10 mouse cellular contexts compared by ENCODE assay signal in the genomic region with DNA sequence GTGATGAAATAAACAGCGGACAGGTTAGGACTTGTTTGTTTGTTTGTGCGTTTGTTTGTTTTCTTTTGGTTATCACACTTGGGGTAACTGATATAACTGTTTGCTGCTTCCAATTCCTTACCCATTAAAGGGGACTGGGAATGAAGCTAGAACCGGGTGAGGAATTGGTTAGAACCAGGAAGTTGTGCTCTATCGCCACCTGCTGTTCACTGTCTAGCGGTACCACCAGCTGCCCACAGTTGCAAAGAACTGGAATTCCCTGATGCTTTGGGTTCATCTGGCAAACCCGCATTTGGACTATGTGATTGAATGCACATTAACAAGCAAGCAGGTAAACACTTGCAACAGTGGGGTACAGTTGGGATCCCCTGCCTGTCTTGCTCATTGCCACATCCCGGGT. TPM values are rescaled to one million over a fixed set of nuclear protein-coding genes. Genes with fewer than 3 reads are reported as not detected.
DNase-seq lines count a peak whose midpoint lies in the region; TF ChIP-seq lines count a peak whose summit lies in the region.
"Had no signal": no experiment of that assay in that cellular context is flagged by ENCODE, and none has a peak within 500 bp of the region (broad histone marks: within the 10 kb centered on the region; RNA-seq: fewer than 3 reads in every experiment).

No protein-coding gene starts in this region.

- no peak overlapping the region for H3K27ac ChIP-seq in thymus, adult 2 months (ENCODE audit: control insufficient read depth, insufficient read depth, low read length)
- no peak overlapping the region for H3K27ac ChIP-seq in embryonic fibroblast, embryonic 13.5 days (ENCODE audit: insufficient read depth, low read length)
- H3K27ac ChIP-seq: hindbrain, embryonic 15.5 days; stomach, embryonic 15.5 days had no signal

- no peak for TF ChIP-seq POLR2A in thymus, adult 2 months (IDR thresholded peaks at IDR 0.05; ENCODE audit: control insufficient read depth, extremely low read depth, insufficient read depth, low read length, poor library complexity)
- TF ChIP-seq POLR2A in embryonic fibroblast, embryonic 13.5 days (IDR thresholded peaks at IDR 0.05; ENCODE audit: low read depth, low read length), result no peak

- no peaks in the 10 kb centered on the region for H3K27me3 ChIP-seq in thymus, adult 2 months (ENCODE audit: control insufficient read depth, insufficient read depth, low read length)
- H3K27me3 ChIP-seq: hindbrain, embryonic 15.5 days; stomach, embryonic 15.5 days had no signal

- no peak; the same call in 1 of the 2 replicates for TF ChIP-seq CTCF in thymus, adult 2 months (IDR thresholded peaks at IDR 0.05; ENCODE audit: borderline replicate concordance, control insufficient read depth, extremely low read depth, insufficient read depth, low read length, poor library complexity)
- peak; percentile 84; the same call in 1 of the 2 replicates for TF ChIP-seq CTCF in embryonic fibroblast, embryonic 13.5 days (IDR thresholded peaks at IDR 0.05; ENCODE audit: borderline replicate concordance, insufficient read depth, low read length)

- intact Hi-C loops in left cerebral cortex, postnatal 14 days (cut with DNase I), result loop anchor here (2.0 kb wide), 1 partner anchor 72 kb away; no protein-coding TSS in a partner anchor

- peaks cover 11% of the 10 kb centered on the region for H3K4me1 ChIP-seq in thymus, adult 2 months (replicated peaks; ENCODE audit: control insufficient read depth, insufficient read depth, low read length)
- H3K4me1 ChIP-seq in embryonic fibroblast, embryonic 13.5 days (ENCODE audit: control insufficient read depth, insufficient read depth, low read length), result no peaks in the 10 kb centered on the region
- H3K4me1 ChIP-seq: hindbrain, embryonic 15.5 days; stomach, embryonic 15.5 days had no signal

- peak; percentile 61 for DNase-seq in thymus, adult 2 months
- DNase-seq in thymus, adult 18-20 months, result no peak
- peak; percentile 77 for DNase-seq in adrenal gland, postnatal 14 days
- peak; percentile 81 for DNase-seq in heart, postnatal 4 days
- peak; percentile 74 to 83 for DNase-seq in left cerebral cortex, postnatal 14 days (ENCODE audit: low spot score in 2 of 2)
- peak; percentile 27 to 54 for DNase-seq in natural killer cell, adult 2 months (ENCODE audit: low spot score in 2 of 2)
- DNase-seq in c-Kit-positive CD71-positive TER-119-positive erythroid progenitor cells, embryonic 14.5 days (ENCODE audit: low spot score), result no peak

- no peak overlapping the region for H3K4me3 ChIP-seq in thymus, adult 2 months (ENCODE audit: control insufficient read depth, insufficient read depth, low read length)
- H3K4me3 ChIP-seq in embryonic fibroblast, embryonic 13.5 days (ENCODE audit: insufficient read depth, low read length), result no peak overlapping the region
- H3K4me3 ChIP-seq: hindbrain, embryonic 15.5 days; stomach, embryonic 15.5 days had no signal

- 27% methylated on average over 7 of the region's 7 CpGs for WGBS in thymus, adult 2 months

- H3K36me3 ChIP-seq in thymus, adult 2 months (ENCODE audit: control insufficient read depth, insufficient read depth, low read length), result no peaks in the 10 kb centered on the region
- H3K36me3 ChIP-seq: hindbrain, embryonic 15.5 days; stomach, embryonic 15.5 days had no signal

RNA-seq across cellular contexts. Expression of a gene that starts 6.8 kb away (rescaled TPM):
- 19.2 and 21.0 TPM in 2 replicates for polyA plus RNA-seq in thymus, adult 2 months (2012; rRNA removed)
- total RNA-seq in adrenal gland, postnatal 14 days (2021), result 0.41 TPM in 1 of 2 replicates, not detected in the other
- polyA plus RNA-seq in embryonic fibroblast, embryonic 13.5 days (2011; ENCODE audit: insufficient read length, low read depth, missing spikeins), result not detected in 2 replicates
- total RNA-seq in heart, postnatal 4 days (2021), result not detected
- not detected for total RNA-seq in left cerebral cortex, postnatal 14 days (2021)
- polyA plus RNA-seq: hindbrain, embryonic 15.5 days had no signal

RNA-seq across cellular contexts. Expression of a gene that starts 11.5 kb away (rescaled TPM):
- 67.8 and 79.9 TPM in 2 replicates for polyA plus RNA-seq in thymus, adult 2 months (2012; rRNA removed)
- total RNA-seq in adrenal gland, postnatal 14 days (2021), result 21.6 and 22.6 TPM in 2 replicates
- polyA plus RNA-seq in embryonic fibroblast, embryonic 13.5 days (2011; ENCODE audit: insufficient read length, low read depth, missing spikeins), result 16.5 and 17.1 TPM in 2 replicates
- 1 to 10 TPM; 8.3 to 8.8 TPM for total RNA-seq in heart, postnatal 4 days (2021)
- 10 to 100 TPM; 24.2 to 27.0 TPM for total RNA-seq in left cerebral cortex, postnatal 14 days (2021)

RNA-seq across cellular contexts. Expression of a gene that starts 28.8 kb away (rescaled TPM):
- polyA plus RNA-seq in thymus, adult 2 months (2012; rRNA removed), result 5,416 and 5,545 TPM in 2 replicates
- total RNA-seq in adrenal gland, postnatal 14 days (2021), result 729 and 883 TPM in 2 replicates
- 2,453 and 2,643 TPM in 2 replicates for polyA plus RNA-seq in embryonic fibroblast, embryonic 13.5 days (2011; ENCODE audit: insufficient read length, low read depth, missing spikeins)
- 100 to 1,000 TPM; 837 to 845 TPM for total RNA-seq in heart, postnatal 4 days (2021)
- 100 to 1,000 TPM; 505 to 517 TPM for total RNA-seq in left cerebral cortex, postnatal 14 days (2021)

RNA-seq across cellular contexts. Expression of a gene that starts 29.0 kb away (rescaled TPM):
- 5.1 and 7.5 TPM in 2 replicates for polyA plus RNA-seq in thymus, adult 2 months (2012; rRNA removed)
- 2.4 and 3.8 TPM in 2 replicates for total RNA-seq in adrenal gland, postnatal 14 days (2021)
- polyA plus RNA-seq in embryonic fibroblast, embryonic 13.5 days (2011; ENCODE audit: insufficient read length, low read depth, missing spikeins), result 0.13 and 2.9 TPM in 2 replicates
- 1 to 10 TPM; 4.8 to 6.5 TPM for total RNA-seq in heart, postnatal 4 days (2021)
- 10 to 100 TPM; 34.9 to 36.7 TPM for total RNA-seq in left cerebral cortex, postnatal 14 days (2021)

RNA-seq across cellular contexts. Expression of a gene that starts 50.8 kb away (rescaled TPM):
- polyA plus RNA-seq in thymus, adult 2 months (2012; rRNA removed), result 0.48 TPM in 1 of 2 replicates, not detected in the other
- total RNA-seq in adrenal gland, postnatal 14 days (2021), result 0.15 TPM in 1 of 2 replicates, not detected in the other
- polyA plus RNA-seq in embryonic fibroblast, embryonic 13.5 days (2011; ENCODE audit: insufficient read length, low read depth, missing spikeins), result not detected in 2 replicates
- total RNA-seq in heart, postnatal 4 days (2021), result not detected
- total RNA-seq in left cerebral cortex, postnatal 14 days (2021), result 100 to 1,000 TPM; 128 to 224 TPM

Comparison
In these comparisons a context has a peak if more than half of its experiments do, and no peak if none do; other contexts are left out.
1. DNase-seq: peak in thymus, adult 2 months (single experiment), adrenal gland, postnatal 14 days (single experiment), heart, postnatal 4 days (single experiment), left cerebral cortex, postnatal 14 days (2 of 2) and natural killer cell, adult 2 months (2 of 2); none in thymus, adult 18-20 months (0 of 2) and c-Kit-positive CD71-positive TER-119-positive erythroid progenitor cells, embryonic 14.5 days (single experiment).